Comparison of ENCODE assay signal across 3 mouse cellular contexts in genomic region chr7:42592413-42592812, GRCm38 (mm10). TPM values are rescaled to one million over a fixed set of nuclear protein-coding genes. Genes with fewer than 3 reads are reported as not detected.
"Had no signal": no experiment of that assay in that cellular context is flagged by ENCODE, and none has a peak within 500 bp of the region (broad histone marks: within the 10 kb centered on the region; RNA-seq: fewer than 3 reads in every experiment).

Gene Zfp977 (minus strand): TSS chr7:42592547.

RNA-seq across cellular contexts. Expression of gene Zfp977, which starts in this region (rescaled TPM):
- total RNA-seq: gastrocnemius, postnatal 25 days; granulocyte monocyte progenitor cell, adult 5-6 weeks had no signal
- polyA plus RNA-seq: large intestine, adult 2 months had no signal
